Mouse (Mus musculus): ENCODE measurements around the gene Kri1.
"Not testable (repeated sequence)": the region's sequence is repeated elsewhere in the genome, so short reads cannot be mapped to it uniquely, and the experiment has no call there.

Kri1 gene

DNA sequence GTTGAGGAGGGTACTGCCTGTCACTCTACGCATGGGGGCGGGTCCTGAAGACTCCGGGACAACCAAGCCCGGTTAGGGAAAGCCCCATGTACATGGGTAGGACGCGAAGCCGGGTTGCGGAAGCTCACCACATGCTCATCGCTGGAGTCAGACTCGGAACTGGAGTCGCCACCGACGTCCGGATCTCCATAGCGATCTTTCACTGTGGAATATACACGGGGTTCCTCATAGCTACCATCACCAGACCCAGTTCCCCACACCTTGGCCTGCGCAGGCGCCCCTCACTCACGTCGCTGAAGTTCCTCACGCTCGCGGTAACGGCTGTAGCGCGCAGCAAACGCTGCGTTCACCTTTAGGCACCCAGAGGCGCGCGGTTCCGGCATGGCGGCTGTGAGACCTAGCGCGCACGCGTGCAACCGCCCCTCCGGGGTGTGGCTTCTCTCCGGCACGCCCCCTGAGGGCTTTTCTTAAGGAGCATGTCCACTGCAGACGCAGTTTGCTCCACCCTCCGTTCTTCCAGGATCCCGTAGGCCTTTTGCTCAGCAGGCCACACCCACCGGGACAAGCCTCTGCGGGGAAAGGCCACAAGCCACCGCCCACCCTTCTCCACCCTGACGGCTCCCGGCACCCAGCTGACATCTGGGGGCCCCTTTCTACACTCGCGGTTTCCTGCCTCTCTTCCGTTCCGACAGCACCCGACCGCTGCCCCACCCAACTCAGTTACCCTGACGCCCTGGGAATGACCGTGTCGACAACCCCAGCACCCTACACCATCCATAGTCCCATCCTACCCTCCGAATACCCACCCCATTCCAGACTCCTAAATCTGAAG, at the start of gene Kri1:
Kri1 (minus strand) TSS at position 399 of the 832 bp plus-strand sequence.
- DNase-seq (ENCODE audit: low read depth, low spot score), result peak; percentile 98

- DNase-seq (ENCODE audit: low read depth, low spot score), result no peak
Measured at GRCm38 (mm10) chr9:21336491-21336890, 48.7 kb upstream of the Kri1 start.

DNA sequence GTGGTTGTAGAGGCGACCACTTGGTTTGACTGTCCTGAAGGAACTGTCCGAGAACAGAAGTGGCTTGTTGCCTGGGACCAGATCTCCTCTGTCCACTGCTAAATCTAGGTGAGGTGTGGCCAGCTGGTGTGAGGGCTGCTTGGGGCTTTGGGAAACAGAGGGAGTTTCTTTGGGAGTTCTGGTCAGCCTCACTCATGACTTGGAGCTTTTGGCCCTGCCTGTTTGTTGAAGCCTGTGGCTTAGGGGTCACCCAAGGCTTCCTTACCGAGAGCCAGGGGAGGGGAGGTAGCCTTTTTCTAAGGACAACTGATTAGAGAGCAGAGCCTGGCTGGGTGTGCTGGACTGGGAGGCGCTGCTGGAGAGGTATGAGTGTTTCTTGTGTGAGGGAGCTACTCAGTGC, 47.6 kb upstream of the Kri1 start:
- no peak for DNase-seq (ENCODE audit: low read depth, low spot score)

DNA sequence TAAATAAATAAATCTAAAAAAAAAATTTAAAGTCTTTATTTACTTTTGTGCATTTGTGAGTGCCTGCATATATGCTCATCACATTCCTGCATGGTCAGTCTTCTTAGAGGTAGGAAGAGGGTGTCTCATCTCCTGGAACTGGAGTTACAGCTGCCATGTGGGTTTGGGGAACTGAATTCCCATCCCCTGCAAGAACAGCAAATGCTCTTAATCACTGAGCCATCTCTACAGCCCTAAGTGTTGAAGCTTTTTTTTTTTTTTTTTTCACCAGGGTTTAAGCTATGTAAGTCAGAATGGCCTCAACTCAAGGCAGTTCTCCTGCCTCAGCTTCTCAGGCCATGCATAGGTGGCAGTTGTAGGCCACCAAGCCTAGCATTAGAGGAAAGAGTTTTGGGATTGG, 47.0 kb upstream of the Kri1 start:
- DNase-seq (ENCODE audit: low read depth, low spot score), result no peak

DNA sequence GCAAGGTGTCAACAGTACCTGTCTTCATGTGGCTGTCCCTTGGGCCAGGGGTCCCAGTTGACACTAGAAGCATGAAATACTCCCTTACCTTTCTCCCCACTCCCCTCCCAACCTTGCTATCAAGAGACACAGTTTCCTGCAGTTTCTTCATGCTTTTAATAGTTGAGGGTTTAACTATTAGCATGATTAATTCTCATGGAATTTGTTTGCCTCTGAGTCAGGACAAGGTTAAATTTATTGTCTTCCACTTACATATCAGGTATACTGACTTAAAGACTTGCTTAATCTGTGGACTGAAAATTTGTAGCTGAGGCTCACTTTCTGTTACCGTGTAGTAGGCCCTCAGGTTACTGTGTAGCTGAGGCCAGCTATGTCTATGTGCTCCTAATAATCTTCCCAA, 45.8 kb upstream of the Kri1 start:
- no peak for DNase-seq (ENCODE audit: low read depth, low spot score)

DNA sequence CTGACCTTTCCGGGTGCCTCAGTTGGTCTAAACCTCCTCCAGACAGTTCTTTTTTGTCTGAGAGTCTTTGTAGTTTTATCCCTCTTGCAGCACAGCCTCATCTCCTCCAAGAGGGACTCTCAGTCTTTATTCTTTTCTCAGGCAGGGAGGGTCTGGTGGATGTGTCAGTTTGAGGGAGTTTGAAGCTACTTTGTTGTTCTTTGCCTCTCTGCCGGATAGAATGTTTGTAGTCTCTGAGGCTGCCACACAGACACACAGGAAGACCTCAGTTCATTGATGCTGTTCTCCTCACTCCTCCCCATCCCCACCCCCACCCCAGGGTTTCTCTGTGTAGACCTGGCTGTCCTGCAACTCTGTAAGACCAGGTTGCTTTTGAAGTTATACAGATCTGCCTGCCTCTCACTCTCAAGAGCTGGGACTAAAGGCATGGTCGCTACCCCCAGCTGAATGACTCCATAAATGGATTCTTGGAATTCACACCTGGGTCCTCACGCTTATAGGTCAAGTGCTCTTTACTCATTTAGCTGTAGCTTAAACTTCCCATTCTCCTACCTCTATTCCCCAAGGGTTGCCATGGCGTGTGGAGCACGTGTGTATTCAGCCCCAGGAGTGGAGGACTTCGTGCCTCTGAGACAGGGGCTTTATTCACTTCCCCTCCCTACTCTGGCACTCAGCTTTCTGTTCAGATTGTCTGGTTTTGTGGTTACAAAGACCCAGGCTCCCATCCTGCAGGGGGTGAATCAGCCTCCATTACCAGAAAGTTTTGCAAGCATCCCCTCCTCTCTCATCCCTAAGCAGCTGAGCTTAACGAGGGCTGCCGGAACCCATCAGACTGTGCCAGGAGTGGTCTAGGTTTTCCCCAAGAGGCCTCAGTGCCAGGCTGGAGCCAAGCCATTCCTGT, 44.6 kb upstream of the Kri1 start:
- no peak for DNase-seq (ENCODE audit: low read depth, low spot score)

DNA sequence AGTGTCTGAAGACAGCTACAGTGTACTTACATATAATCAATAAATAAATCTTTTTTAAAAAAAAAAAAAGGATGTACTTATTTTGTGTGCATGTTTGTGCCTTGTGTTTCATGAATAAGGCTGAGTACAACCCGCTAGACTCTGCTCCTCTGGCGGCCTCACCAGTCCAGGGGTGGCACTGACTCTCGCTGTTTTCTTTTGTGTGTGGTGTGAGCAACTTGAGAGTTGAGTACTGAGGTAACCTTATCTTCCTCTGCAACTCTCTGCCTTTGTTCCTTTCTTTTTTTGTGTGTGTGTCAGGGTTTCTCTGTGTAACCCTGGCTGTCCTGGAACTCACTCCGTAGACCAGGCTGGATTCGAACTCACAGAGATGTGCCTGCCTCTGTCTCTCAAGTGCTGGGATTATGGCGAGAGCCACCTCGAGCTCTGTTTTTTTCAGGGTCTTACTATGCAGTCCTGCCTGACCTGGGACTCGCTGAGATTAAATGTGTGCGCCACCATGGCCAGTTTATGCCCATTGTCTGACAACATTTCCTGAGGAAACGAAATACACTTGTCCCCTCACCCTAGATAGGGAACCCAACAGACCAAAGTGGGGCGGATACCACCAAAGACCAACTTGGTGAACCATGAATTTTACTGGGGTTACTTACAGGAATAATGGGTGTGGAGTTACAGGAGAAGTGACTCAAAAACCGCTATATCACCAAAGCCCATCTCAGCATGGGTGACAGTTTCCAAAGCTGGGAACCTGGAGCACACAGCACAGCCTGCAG, 43.8 kb upstream of the Kri1 start:
- DNase-seq (ENCODE audit: low read depth, low spot score), result no peak

GRCm38 (mm10) chr9:21329699-21330289, 42.0 kb upstream of the Kri1 start:
- DNase-seq (ENCODE audit: low read depth, low spot score), result no peak

- no peak for DNase-seq (ENCODE audit: low read depth, low spot score)
Measured at GRCm38 (mm10) chr9:21329041-21329440, 41.3 kb upstream of the Kri1 start.

GRCm38 (mm10) chr9:21328041-21328440, 40.3 kb upstream of the Kri1 start:
- DNase-seq (ENCODE audit: low read depth, low spot score), result no peak

- no peak for DNase-seq (ENCODE audit: low read depth, low spot score)
Measured at GRCm38 (mm10) chr9:21327569-21327968, 39.8 kb upstream of the Kri1 start.

- DNase-seq (ENCODE audit: low read depth, low spot score), result no peak
Measured at GRCm38 (mm10) chr9:21324269-21324668, 36.5 kb upstream of the Kri1 start.

DNA sequence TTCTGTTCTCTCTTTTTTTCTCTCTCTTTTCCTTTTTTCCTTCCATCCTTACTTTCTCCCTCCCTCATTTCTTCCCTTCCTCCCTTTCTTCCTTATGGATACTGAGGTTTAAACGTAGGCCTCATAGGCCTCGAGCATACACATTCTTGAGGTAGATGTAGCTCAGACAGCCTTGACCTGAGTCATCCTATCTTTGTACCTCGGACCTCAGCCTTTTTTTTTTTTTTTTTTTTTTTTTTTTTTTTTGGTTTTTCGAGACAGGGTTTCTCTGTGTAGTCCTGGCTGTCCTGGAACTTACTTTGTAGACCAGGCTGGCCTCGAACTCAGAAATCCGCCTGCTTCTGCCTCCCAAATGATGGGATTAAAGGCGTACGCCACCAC, 35.1 kb upstream of the Kri1 start:
- DNase-seq (ENCODE audit: low read depth, low spot score), result not testable (repeated sequence)

GRCm38 (mm10) chr9:21322211-21322916, 34.6 kb upstream of the Kri1 start:
- no peak for DNase-seq (ENCODE audit: low read depth, low spot score)

- DNase-seq (ENCODE audit: low read depth, low spot score), result no peak
Measured at GRCm38 (mm10) chr9:21321513-21321835, 33.7 kb upstream of the Kri1 start.

DNA sequence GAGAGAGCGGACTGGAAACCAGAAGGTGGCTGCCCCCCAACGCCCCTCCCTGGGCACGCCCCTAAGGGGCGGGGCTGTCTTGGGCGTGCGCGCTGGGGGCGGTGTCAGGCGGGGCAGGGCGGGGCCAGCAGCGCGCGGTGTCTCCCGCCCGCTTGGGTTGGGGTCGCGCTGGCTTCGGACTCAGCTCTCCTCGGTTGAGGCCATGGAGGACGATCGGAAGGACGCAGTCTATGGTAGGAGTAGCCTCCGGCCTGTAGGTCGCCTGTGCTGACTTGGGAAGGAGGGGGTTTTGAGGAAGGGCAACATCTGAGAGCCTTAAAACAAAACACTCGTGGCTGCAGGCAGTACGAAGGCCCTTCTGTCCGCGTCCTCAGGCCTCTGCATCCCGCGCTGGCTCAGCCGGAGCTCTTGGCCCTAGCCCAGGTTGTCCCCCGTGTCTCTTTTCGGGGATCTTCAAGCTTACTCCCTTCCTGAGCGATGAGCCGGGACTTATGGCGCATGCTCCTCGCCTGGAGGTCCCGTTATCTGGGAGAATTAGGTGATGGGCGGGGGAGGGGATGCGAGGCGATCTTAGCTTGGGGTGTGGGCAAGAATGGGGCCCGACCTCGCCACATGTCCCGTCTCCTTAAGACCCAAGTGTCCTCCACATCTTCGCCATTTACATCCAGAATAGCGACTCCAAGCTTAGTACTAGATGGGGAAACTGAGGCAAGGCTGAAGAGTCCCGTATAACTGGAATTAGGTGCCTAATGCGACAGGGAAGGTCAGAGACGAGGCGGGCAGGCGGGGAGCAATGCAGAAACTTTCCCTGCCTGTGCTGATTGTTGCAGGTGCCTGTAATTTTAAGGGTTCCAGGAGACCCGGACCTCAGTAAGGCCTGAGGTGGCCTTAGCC, 33.1 kb upstream of the Kri1 start, which contains the start of gene Slc44a2:
Slc44a2 (plus strand) TSS at position 80 of the 894 bp plus-strand sequence.
- peak; percentile 85 for DNase-seq (ENCODE audit: low read depth, low spot score)

DNA sequence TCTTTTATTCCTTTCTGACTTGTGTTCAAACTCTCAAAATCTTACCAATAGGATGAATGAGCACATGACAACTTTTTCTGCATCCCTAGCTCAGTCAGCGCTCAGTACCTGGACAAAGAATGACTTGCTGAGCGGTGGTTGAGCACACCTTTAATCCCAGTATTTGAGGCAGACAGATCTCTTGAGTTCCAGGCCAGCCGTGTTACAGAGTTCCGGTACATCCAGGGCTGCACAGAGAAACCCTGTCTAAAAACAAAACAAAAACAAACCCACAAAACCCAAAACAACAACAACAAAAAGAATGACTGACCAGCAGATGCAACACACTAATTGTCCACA, 32.5 kb upstream of the Kri1 start:
- DNase-seq (ENCODE audit: low read depth, low spot score), result no peak

DNA sequence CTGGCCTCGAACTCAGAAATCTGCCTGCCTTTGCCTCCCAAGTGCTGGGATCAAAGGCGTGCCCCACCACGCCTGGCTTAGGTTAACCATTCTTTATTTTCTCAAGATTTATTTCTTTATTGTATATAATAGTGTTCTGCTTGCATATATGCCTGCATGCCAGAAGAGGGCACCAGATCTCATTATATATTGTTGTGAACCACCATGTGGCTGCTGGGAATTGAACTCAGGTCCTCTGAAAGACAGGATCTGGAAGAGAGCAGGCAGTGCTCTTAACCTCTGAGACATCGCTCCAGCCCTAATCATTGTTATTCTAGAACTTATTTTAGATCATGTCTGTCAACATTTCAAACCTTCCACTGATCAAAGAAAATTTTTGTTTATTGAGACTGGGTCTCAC, 31.7 kb upstream of the Kri1 start:
- no peak for DNase-seq (ENCODE audit: low read depth, low spot score)

GRCm38 (mm10) chr9:21318792-21319191, 31.0 kb upstream of the Kri1 start:
- no peak for DNase-seq (ENCODE audit: low read depth, low spot score)

DNA sequence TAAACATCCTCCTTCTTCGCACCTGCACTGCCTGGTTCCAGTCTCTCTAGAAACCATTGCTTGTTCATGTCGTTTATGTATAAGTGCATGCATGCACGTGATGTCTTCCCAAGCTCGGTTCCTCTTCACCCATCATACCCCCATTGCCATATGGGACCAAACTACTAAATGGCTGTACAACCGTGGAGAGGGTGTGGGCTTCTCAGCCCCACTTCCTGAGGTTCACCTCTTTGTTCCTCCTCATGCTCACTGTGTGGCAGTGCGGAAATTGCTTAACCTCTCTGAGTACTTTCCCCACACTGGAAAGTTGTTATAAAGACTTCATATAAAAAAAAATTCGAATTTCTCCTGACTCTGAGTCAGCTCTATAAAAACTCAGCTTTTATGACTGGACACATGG, 28.9 kb upstream of the Kri1 start:
- DNase-seq (ENCODE audit: low read depth, low spot score), result no peak
